Mouse (Mus musculus) monocyte, adult 5-6 weeks (primary cell): ENCODE results near the gene Epgn. TPM values are rescaled to one million over a fixed set of nuclear protein-coding genes. Genes with fewer than 3 reads are reported as not detected.

Experiments used
- ATAC-seq: fragments of 153-309, 156-312 bp; replicated peaks from 2 replicates; pipeline ENCODE4 v1.8.0; 2017; ENCODE audit warnings: mild to moderate bottlenecking; ENCODE audit not compliant: low TSS enrichment, insufficient number of reproducible peaks, severe bottlenecking, poor library complexity, low FRiP score
- total RNA-seq: library from RNA; stranded (forward); fragments of 200-1000, 200-491, 200-594 nt; gene quantifications from 3 replicates; pipeline ENCODE4 v1.2.3, GENCODE M21; 2017

Epgn gene
- total RNA-seq, 1 experiment from 2014 or later: not detected

DNA sequence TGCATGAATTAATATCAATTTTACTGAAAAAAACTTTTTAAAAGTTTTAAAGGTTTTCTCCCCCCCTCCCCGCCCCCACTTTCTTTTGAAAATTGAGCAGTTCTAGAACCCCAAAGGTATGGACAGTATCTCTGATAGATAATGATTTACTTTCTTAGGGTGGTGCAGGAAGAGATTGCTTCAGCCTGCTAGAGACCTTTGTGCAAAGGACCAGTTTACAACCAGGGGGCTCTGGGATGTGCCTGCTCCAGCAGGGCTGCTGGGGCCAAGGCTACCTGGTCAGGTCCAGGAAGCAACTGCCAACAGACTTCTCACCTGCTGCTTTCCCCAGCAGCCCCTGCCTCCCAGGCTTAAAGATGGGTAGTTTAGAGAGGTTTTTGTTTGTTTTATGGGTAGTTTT is 47.8 kb downstream of the Epgn start:
- no peak for ATAC-seq

GRCm38 (mm10) chr5:91083016-91083415 is 55.8 kb downstream of the Epgn start:
- no peak for ATAC-seq

Other genes with a start within 250 kb of the Epgn start
- gene Cxcl3, start 241.4 kb upstream of the Epgn start, total RNA-seq: not detected in 3 replicates
- gene Cxcl15, start 232.9 kb upstream of the Epgn start, total RNA-seq: not detected in 3 replicates
- 1.4 TPM in 1 of 3 replicates, not detected in the others for gene Cxcl1, start 136.2 kb upstream of the Epgn start, total RNA-seq
- 33.2 to 79.5 TPM (median 56.2 TPM) in 3 replicates for gene Cxcl2, start 123.6 kb upstream of the Epgn start, total RNA-seq
- gene Mthfd2l, start 96.3 kb upstream of the Epgn start, total RNA-seq: 7.7 to 11.1 TPM (median 9.7 TPM) in 3 replicates
- not detected in 3 replicates for gene Ereg, start 47.2 kb downstream of the Epgn start, total RNA-seq
- 0.39 to 2.0 TPM (median 1.4 TPM) in 3 replicates for gene Areg, start 112.1 kb downstream of the Epgn start, total RNA-seq